Mouse (Mus musculus) adrenal gland, postnatal 10 days (tissue): ENCODE measurements at regions not wholly inside any gene's neighbourhood (a gene's known extent, or its start where the extent isn't known, plus 50 kb on each side); places are given as distances from the start of the nearest gene placed in this dataset.

Experiments
- DNase-seq: peaks from one replicate; pipeline ENCODE4 v3.0.0; 2021; ENCODE audit warnings: mixed read lengths

DNA sequence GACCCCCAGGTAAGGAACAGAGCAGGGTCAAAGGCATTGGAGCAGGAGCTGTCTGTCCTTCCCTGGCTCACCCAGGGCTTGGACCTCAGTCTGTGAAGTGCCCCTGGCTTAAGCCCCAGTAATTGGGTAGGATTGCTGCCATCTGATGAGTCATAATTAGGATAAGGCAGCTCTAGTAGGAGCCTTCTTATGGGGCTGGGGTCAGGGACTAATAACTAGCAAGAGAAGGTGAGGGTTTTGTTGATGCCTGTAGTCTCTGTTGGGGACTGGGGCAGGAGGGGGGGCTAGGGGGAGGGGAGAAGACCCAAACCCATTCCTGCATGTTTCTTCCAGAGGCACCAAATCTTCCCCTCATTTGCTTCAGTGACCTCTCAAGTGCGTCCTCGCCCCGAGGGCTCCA lies 172.4 kb upstream of the Mki67 start:
- DNase-seq: peak; percentile 38

DNA sequence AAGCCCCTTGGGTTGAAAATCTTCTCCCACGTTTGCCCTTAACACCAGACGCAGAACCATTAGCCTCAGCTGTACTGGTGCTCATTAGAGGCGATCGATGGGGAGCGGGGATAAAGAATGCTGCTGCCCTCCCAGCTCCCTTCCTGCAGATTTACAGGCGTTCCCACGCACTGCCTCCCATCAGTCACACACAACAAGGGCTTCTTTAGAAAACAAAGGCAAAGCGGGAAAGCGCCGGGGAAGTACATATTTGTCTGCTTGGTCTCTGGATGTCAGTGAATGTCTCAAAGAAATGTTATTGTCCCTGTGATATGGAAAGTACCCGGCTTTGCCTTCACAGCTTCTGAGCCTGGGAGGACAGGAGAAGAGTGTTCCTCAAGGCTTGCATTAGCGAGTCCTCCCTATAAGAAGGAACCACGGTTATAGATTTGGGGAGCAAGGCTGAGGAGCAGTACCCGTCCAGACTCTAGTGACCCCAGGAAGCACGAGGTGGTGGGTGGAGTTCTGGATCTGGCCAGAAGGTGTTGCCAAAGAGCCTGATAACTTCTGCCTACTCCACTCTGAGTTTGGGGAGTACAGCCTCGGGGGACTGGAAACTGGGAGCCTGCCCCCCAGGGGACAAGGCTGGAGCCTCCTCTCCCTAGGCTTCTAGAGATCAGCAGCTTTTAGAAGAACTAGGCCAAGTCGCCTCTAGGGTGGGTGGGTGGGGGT lies 173.0 kb upstream of the Mki67 start:
- peak; percentile 55 for DNase-seq

DNA sequence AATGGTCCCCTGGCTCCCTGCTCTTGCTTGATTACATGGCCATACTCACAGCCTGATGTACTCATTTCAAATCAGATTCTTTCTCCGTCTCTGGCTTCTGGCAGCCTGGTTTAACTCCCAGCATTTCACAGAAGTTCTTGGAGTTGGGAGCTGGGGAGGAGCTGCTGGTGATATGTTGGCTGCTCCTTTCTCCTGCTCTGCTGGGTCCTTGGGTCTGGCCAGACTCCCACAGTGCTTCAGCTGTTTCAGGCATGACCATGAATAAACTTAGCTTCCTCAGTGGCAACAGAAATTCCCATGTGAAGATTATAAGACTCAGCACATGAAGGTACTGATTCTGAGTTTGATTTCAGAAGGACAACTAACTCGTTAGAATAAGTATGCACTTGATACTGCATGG lies 182.7 kb upstream of the Mki67 start:
- DNase-seq: no peak

DNA sequence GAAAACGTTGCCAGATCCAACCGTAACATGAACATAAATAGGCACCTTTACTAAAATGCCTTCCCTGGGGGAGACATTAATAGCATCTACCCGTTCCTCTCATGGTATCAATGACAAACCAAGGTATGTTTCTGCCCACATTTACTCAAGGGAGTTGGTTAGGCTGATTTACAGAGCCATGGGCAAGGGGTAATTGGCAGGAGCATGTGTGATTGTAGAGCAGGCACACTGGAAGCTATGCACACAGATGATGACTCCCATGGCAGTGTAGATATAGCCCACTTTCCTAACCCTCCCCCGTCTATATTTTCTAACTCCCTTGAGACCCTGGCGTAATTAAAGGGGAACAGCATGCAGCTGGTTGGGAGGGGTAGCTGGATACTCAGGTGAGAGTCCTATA lies 183.6 kb upstream of the Mki67 start:
- no peak for DNase-seq

DNA sequence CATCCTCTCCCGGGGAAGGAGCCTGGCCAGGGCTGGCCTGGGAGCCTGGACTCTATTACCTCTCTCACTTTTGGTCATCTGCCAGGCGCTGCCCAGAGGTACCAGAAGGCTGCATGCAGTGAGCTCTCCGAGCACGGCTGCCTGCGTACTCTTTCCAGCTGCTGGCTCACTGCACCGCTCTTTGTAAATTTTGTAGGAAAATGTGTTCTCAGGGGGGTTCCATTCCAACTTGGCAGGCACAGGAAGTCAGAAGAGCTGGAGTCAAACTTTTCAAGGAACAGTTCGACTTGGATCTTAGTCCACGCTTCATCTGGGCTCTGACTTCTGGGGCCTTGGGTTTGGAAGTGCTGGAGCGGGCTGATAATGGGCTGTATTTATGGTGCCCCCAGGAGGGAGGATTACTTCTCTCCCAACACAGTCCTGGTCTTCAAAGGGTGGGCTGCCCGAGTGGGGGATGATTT lies 184.7 kb upstream of the Mki67 start:
- peak; percentile 83 for DNase-seq

DNA sequence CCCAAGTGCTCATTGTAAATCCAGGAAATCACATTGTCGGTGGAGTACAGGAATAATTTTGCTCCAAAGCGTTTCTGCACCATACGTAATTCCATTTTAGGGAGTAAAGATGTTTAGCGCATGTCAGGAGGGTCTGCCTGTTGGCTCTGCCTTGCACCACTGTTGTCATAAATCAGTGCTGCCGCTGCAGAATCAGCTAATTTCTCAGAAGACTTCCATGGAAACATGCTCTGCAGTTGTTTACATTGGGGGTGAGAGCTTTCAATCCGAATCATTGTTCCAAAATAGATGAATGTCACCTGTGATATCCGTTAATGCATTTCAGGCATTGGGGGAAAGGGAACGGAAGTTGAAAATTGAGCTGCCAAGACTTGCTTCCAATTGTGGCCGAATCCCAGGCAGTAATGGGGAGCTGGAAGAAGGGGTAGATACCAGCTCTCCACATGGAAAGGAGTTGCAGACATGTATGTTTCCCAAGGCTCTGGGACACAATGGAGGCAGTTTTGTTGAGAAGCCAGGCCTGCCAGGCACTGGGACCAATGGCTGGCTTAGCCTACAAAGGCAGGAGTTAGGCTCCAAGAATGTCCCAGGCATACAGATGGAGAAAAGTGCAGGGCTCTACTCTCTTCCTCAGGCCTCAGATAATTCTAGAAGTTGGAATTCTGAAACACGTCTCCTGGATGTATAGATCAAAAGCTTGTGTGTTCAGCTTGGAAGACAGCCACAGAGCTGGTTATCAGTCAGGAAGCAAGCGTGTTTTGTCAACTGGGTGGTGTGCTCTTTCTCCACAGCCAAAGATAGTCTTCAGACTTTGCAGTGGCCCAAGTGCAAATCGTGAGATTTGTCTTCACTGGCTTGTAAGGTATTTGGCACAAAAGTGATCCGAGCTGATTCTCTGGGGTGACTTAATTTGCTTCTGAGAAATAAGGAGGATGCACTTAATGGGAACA lies 186.2 kb upstream of the Mki67 start:
- DNase-seq: no peak

DNA sequence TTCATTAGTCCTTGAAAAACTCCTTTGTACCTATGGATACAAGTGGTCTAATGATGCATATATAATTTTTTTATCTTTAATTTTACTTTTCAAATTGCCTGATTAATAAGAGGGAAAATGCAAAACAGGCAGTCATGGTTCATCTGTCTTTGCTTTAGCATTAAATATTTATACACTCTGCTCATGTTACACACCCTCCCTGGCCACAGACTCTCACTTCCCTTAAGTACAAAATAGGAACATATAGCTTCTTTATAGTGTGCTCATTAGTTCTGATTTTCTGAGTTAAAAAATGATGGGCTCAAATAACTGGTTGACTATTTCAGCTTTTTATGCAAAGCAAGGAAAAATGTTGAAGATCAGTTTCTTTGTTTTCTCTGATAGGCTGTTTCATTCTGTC lies 195.2 kb upstream of the Mki67 start:
- DNase-seq: no peak

DNA sequence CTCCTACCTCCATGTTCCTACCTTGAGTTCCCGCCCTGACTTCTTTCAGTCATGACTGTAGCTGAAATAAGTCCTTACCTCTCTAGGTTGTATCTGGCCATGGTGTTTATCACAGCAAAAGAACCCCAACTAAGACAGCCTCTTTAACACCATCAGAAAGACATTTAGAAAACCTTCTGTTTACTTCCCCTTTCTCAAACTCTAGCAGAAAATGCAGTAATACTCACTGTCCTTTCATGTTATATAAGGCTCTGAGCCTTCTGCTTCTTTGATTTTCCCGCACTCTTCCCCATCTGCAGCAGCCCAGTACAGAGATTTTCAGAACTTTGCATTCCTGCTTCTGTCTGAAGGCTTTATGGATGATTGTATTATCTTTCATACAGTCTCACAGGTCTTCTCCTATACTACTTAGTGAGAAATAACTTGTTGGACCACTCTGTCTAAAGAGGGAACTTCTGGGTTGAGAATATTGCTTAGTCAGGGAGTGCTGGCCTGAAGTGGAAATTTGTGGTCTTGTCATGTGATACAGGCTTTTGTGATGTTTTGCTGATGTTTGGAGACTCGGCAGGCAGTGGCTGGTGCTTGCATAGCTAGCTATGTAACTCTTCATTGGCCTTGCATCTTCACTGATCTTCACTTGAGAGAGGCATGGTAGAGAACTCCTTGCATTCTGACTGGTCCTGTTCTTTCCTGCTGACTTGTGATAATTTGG lies 197.9 kb upstream of the Mki67 start:
- DNase-seq: no peak

DNA sequence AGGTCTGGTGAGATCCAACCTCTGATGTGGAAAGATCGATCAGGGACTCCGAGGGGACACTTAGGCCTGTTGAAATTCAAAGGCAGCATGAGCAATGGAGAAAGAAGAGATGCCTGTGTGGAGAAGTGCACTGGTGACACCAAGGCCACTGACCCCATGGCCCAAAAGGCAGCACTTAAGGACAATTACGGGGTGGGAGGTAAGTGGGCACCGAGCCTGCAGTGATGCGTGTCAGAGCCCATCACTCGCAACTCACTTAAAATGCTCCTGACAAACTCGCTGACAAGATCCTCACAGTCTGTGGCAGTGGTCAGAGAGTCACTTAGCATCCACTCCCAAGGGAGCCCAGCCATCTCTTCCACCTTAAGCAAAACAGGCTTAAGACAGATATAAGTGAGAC lies 207.7 kb upstream of the Mki67 start:
- no peak for DNase-seq

DNA sequence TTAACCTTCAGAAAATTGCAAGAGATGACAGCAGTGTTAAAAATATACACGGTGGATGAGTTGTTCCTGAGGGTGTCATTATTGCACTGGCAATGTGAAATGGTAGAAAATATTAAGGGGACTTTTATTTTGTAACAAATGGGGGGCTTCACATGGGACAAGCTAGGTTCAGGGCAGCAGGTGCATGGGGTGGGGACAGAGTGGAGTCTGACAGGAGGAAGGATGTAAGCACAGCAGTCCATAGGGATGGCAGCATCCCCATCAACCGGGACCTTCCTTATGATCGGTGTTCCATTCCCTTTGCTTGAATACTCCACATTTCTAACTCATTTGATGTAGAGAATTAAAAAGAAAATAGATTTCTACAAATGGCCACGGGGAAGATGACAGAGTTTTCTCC lies 208.5 kb upstream of the Mki67 start:
- no peak for DNase-seq

DNA sequence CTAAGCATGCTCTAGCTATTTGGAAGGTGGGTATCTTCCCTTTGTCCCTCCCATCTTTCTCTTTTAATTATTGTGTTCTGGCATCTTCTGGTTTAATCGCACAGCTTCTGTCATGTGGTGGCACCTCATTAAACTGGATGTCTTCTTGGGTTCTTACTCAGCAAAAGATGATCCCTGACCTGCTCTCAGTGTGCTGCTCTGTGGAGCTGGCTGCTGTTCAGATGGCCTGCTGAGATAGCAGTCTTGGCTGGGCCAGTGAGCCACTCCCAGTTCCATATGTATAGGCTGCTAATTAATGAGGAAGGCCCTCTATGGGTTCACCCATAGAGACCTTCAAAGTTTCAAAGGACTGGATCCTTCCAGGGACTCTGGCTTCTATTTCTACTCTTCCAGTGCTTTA lies 213.9 kb upstream of the Mki67 start:
- DNase-seq: no peak

DNA sequence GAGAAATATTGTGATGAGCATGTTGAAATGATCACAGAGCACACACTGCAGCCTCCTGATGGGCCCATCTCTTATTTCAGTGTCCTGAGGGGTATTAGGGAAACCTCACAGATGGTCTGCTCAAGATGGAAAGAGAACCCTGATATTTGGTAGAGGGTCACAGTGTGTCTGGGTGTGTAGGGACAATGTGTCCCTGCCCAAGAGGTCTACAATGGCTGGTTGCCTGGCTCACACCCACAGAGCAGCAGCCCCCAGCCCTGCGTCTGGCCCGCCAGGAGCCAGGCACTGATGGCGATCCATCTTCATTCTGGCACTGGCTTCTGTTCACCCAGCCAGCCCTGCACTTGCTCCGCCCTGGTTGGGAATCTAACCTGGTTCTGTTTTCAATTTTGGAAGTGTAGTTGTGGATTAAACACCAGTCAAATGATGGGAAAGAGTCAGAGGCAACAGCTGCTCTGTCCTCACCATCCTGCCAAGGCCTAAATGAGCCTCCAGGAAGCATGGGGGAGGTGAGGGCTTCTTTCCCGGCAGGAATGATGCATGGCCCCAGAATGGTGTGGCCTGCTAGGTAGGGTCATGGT lies 216.5 kb upstream of the Mki67 start:
- peak; percentile 4 for DNase-seq

DNA sequence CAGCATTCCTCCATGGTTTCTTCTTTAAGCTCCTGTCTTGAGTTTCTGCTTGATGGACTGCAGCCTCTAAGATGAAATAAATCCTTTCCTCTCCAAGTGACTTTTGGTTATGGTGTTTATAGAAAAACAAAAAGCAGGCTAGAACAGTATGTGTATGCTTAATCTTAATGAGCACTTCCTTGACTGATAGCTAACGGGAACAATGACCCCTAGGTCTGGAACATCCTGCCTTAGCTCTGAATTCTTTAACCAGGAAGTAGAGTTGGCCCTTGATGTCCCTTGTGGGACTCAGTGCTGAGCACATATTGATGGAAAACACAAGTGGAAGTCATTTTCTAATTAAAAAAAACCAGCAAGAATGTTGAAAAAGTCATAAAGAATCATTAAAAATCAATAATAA lies 219.0 kb upstream of the Mki67 start:
- no peak for DNase-seq

DNA sequence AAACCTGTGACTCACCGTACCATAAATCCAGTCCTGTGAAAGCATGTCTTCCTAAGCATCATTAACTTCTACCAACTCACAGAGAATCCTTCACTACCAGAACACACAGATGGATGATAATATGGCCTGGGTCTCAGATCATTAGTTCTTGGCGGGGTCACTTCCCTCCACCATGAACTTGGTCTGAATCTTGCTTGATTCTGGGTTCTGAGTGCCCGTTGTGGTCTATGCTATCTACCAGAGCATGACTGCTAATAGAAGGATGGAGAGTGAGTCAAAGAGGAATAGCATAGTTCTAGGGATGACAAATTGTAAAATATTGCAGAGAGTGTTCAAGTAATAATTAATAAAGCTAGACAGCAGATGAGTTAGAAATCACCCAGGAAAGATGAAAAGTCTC lies 221.3 kb upstream of the Mki67 start:
- DNase-seq: no peak

DNA sequence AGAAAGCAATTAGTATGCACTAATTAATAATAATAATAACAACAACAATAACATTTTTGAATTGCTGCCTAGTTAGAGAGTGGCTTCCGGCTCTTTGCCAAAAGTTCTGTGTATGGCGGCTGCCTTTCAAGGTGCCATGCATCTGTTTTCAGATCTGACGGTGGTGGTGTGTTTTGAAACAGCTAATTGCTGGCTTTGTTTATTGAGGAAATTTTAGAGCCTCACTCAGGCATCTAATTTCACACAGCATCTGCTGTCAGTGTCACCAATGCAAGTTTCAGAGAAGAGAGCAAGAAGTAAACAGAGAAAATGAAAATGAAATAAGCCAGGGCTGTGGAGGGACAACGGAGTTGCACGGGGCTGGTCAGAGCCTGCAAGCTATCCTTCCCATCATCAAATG lies 223.2 kb upstream of the Mki67 start:
- no peak for DNase-seq

DNA sequence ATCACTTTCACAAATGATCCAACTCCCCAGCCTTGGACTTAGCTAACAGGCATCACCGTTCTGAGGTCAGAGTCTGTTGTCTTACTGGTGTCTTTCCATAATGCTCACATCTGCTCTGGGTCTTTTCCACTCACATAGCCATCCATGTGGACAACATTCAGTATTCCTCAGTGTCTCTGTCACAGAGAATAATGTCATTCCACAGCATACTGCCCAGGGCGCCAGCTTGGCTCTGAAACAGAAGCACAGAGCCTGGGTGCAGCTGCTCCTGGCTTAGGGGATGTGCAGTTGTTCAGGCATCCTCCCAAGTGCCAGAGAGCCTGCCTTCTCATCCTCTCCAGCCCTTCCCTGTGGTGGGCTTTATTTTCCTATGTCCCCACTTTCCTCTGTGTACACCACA lies 226.7 kb upstream of the Mki67 start:
- DNase-seq: no peak

DNA sequence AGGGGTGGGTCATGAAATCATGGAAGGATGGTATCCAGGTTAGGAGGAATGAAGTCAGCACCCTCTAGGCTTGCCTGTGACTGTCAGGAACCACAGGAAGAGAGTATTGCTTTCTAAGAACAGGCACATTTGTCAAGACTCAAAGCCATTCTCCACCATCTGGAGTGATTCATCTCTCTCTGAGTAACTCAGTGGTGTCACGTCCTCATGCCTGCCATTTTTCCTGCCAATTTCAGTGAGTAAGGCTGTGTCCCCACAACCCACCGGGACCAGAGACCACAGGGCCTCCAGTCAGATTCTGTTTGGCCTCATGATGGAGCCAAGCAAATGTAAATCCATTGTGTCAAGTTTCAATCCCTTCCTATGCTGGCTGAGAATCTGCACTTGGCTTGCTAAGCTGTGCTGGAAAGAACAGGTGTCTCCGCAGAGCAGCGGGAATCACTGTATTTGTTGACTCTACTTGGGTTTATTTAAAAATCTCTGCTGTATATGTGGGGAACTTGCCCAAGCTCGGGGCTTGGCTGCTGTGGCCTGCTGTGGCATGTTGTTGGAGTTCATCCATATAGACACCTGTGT lies 230.0 kb upstream of the Mki67 start:
- DNase-seq: no peak

DNA sequence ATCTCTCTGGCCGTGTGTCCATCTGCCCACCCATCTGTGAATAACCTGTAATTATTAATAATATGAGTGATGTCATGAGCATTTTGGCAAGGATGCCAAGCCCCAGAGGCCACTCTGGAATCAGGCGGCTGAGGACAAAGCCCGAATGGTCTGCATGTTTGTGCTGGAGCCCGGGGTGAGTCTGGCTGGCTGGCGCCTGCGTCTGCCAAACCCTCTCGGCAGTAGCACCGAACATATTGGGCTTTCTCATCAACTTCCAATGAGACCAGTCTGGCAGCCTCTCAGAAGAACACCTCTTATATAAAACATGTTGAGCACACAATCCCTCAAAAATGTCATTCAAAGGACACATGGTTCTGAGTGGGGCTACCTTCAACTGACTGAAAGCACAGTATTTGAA lies 244.9 kb upstream of the Mki67 start:
- no peak for DNase-seq

DNA sequence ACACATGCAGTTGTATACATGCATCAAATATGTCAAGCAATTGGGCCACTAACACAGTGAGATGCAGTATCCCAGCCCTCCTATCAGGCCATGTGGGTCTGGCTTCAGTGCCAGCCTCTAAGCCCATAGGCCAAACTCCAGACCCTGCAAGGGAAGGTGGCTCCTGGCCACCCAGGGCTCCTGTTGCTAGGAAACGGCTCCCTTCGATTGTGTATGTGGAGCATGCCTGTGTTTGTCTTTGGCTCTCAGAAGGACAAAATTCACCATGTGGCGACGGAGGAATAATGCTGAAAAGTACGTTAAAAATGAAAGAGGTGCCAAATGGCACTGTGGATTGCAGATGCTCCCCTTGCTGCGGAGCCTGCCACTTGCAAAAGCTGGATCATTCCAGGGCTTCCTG lies 249.4 kb upstream of the Mki67 start:
- no peak for DNase-seq

DNA sequence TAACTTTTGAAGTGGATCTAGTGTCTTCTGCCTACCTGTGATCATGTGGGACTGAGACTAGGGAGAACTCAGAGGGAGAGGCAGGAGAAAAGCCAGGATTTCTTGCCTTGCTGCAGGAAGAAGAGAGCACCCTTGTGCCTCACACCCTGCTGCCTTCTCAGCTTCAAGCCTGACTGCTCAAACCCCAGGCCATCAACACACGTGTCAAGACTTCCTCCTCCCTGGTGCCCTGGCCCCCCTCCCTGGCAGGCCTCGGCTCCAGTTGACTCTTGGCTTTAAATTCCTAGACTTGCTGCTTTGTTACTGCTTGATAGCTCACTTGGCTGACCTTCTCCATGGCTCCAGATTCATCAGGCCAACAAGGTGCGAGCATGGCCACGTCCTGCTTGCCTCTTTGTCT lies 250.1 kb upstream of the Mki67 start:
- DNase-seq: no peak

DNA sequence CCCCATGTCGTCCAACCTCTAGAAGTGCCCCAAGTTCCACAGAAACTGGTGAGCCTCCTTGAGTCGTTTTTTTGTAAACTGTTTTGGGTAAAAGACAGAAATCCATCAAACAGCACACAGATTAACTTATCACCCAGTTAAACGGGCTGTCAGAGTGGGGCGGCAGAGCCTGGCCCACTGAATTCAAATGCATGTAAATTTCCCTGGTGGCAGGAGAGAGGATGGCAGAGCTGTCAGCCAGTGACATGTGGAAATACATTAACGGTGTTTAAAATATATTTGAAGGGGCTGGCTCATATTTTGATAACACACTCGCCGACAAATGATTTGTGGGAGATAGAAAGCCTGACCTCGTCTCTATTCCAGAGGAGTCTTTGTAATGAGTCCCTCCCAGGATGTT lies 252.5 kb upstream of the Mki67 start:
- no peak for DNase-seq

DNA sequence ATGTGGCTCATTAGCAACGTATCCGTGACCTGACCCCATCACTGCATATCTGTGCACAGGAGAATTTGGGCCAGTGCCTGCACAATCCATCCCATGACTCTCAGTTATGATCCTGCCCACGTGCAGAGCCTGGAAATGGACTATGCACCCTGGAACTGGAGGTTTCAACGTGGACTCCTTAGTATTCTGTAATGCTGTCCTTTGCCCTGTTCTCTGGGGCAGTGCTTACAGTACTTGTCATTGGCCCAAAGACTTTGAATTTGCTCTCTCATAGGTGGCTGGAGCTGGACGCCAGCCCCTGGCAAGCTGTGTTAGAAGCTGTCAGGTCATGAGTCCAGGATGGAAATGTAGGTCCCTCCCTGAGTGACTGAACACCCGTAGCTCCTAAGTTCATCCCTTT lies 269.9 kb upstream of the Mki67 start:
- no peak for DNase-seq
